Mouse (Mus musculus) liver, embryonic 11.5 days (tissue): ENCODE results near the gene Etv5. TPM values are rescaled to one million over a fixed set of nuclear protein-coding genes. Genes with fewer than 3 reads are reported as not detected.

Source experiments
- ATAC-seq: fragments of 200-750 bp; cut with Nextera tagmentation; replicated peaks from 2 replicates; pipeline ENCODE4 v1.8.0; 2017; ENCODE audit warnings: moderate number of reproducible peaks, mild to moderate bottlenecking, moderate TSS enrichment, moderate library complexity; ENCODE audit not compliant: low FRiP score
- DNase-seq: peaks from one replicate; pipeline ENCODE4 v3.0.0-alpha.2; 2017; ENCODE audit warnings: low spot score
- H3K27ac ChIP-seq: fragments of 300-500 bp; sonication (generic); 2 replicates; pipeline ENCODE4 v1.5.1; 2014; ENCODE audit warnings: mild to moderate bottlenecking, low read depth, low read length, control low read depth
- H3K27me3 ChIP-seq: fragments of 300-500 bp; sonication (generic); replicated peaks from 2 replicates; pipeline ENCODE4 v1.6.1; 2014; ENCODE audit warnings: low read length, mixed read lengths; ENCODE audit not compliant: control insufficient read depth, insufficient read depth
- H3K36me3 ChIP-seq: fragments of 300-500 bp; sonication (generic); 2 replicates; pipeline ENCODE4 v1.6.1; 2014; ENCODE audit warnings: mild to moderate bottlenecking, low read length, moderate library complexity, mixed read lengths; ENCODE audit not compliant: control insufficient read depth, insufficient read depth
- H3K4me1 ChIP-seq: fragments of 300-500 bp; sonication (generic); replicated peaks from 2 replicates; pipeline ENCODE4 v1.6.1; 2014; ENCODE audit warnings: low read length, mixed read lengths; ENCODE audit not compliant: control insufficient read depth, insufficient read depth
- H3K4me2 ChIP-seq: fragments of 300-500 bp; sonication (generic); 2 replicates; pipeline ENCODE4 v1.6.1; 2014; ENCODE audit warnings: mild to moderate bottlenecking, control low read depth, moderate library complexity
- H3K4me3 ChIP-seq: fragments of 300-500 bp; sonication (generic); 2 replicates; pipeline ENCODE4 v1.5.1; 2014; ENCODE audit warnings: low read depth, low read length, control low read depth
- H3K9ac ChIP-seq: fragments of 300-500 bp; sonication (generic); 2 replicates; pipeline ENCODE4 v1.6.1; 2014; ENCODE audit warnings: low read depth, low read length, control low read depth
- H3K9me3 ChIP-seq: fragments of 300-500 bp; sonication (generic); 2 replicates; pipeline ENCODE4 v1.6.1; 2016; ENCODE audit warnings: low read length, inconsistent platforms, mixed read lengths; ENCODE audit not compliant: control insufficient read depth
- WGBS: fragments of 180-500 bp; shearing (Covaris S2); extraction: QIAGEN DNeasy Blood & Tissue Kit; methylation state at CpG from one replicate; pipeline ENCODE4 v1.1.7; 2014; 5-methylcytosine and 5-hydroxymethylcytosine counted together
- polyA plus RNA-seq: library from polyadenylated mRNA; unstranded; fragments of >200 nt; fragmentation: Nextera tagmentation; extraction: Ambion mirVana; gene quantifications from 2 replicates; pipeline ENCODE4 v1.2.1, GENCODE M21; 2014

Etv5 gene
- polyA plus RNA-seq, 1 experiment from 2014 or later: 16.1 TPM

DNA sequence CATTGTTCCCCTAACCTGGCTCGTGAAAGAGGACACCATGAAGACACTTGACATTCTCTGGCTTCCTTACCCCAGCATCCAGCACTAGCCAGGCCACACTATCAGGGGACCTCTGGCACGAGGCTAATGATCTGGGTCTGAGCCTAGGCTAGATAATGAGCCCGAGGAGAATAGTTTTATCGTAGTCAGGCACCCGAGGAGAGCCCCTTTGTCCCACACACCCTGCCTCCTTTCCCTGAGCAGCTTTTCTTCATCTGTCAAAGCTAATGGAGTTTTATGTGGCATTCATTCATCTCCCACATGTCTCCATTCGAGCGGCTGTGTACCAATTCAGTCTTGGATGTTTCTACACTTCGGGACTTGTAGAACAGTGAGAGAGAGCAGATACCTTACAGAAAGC, 59.5 kb downstream of the Etv5 start:
- WGBS: 62% methylated on average over 8 of the region's 8 CpGs
- ATAC-seq: no peak

DNA sequence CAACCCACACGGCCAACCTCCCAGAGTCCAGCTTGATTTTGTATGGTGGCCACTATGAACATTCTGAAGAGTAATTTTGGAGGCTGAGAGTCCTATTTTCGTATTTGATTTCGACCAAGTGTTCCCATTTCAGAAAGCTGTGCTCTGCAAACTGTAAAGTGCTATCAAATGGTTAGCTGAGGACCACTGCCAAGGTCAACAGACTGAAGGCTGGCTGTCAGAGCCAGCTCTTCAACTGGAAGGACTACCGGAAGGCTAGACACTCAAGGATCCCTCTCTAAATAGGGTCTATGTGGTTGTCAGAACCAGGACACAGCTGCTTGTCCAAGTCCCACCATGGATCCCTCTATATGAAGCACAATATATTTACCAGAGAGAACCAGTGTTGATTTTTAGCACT, 60.2 kb downstream of the Etv5 start:
- no peak overlapping the region for H3K4me3 ChIP-seq
- ATAC-seq (no peak), DNase-seq (no peak)
- H3K4me2 ChIP-seq: no peak overlapping the region
- H3K9ac ChIP-seq: no peak overlapping the region
- H3K27me3 ChIP-seq: no peaks in the 10 kb centered on the region
- 85% methylated on average over 4 of the region's 4 CpGs for WGBS
- no peaks in the 10 kb centered on the region for H3K4me1 ChIP-seq
- no peaks in the 10 kb centered on the region for H3K9me3 ChIP-seq
- 0 out of 2 replicates have a peak, but pooled peaks cover 2% of the 10 kb centered on the region for H3K36me3 ChIP-seq
- H3K27ac ChIP-seq: no peak overlapping the region

More for the DNA sequence above, 59.5 kb downstream of the Etv5 start:
- Histone ChIP-seq H3K27ac (no peak overlapping the region), H3K9ac (no peak overlapping the region), H3K27me3 (no peaks in the 10 kb centered on the region), H3K4me2 (no peak overlapping the region), H3K9me3 (no peaks in the 10 kb centered on the region), H3K4me1 (no peaks in the 10 kb centered on the region), H3K4me3 (no peak overlapping the region), H3K36me3 (0 out of 2 replicates have a peak, but pooled peaks cover 2% of the 10 kb centered on the region)
- no peak for DNase-seq

GRCm38 (mm10) chr16:22377714-22378113, 61.8 kb downstream of the Etv5 start:
- no peak overlapping the region for H3K4me2 ChIP-seq
- no peak for ATAC-seq
- 53% methylated on average over 3 of the region's 3 CpGs for WGBS
- no peak for DNase-seq
- no peaks in the 10 kb centered on the region for H3K9me3 ChIP-seq
- H3K4me3 ChIP-seq: no peak overlapping the region
- H3K9ac ChIP-seq: no peak overlapping the region
- no peaks in the 10 kb centered on the region; the same call in 1 of the 2 replicates for H3K4me1 ChIP-seq
- no peaks in the 10 kb centered on the region for H3K27me3 ChIP-seq
- no peaks in the 10 kb centered on the region for H3K36me3 ChIP-seq
- no peak overlapping the region for H3K27ac ChIP-seq

DNA sequence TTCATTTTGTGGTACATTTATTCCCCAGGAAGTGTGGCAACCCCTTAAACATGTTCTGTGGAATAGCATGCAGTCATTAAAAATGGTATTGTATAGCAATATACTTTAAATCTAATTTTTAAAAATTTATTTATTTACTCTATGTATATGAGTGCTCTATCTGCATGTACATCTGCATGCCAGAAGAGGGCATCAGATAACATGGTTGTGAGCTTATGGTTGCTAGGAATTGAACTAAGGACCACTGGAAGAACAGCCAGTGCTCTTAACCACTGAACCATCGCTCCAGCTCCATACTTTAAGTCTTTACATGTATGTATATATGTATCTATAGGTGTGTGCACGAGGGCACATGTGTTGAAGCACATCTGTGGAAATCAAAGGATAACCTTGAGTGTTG, 64.6 kb downstream of the Etv5 start:
- Histone ChIP-seq H3K36me3 (no peaks in the 10 kb centered on the region), H3K27ac (no peak overlapping the region)
- 65% methylated on average over 2 of the region's 2 CpGs for WGBS

GRCm38 (mm10) chr16:22372701-22373124, 66.8 kb downstream of the Etv5 start:
- 28% methylated on average over 10 of the region's 10 CpGs for WGBS
- H3K27ac ChIP-seq: no peak overlapping the region
- H3K4me1 ChIP-seq: no peaks in the 10 kb centered on the region; the same call in none of the 2 replicates
- H3K4me2 ChIP-seq: no peak overlapping the region
- no peak for ATAC-seq
- H3K9ac ChIP-seq: no peak overlapping the region
- no peaks in the 10 kb centered on the region for H3K27me3 ChIP-seq
- DNase-seq: no peak
- no peaks in the 10 kb centered on the region for H3K36me3 ChIP-seq
- no peaks in the 10 kb centered on the region for H3K9me3 ChIP-seq
- H3K4me3 ChIP-seq: no peak overlapping the region

More for the DNA sequence above, 64.6 kb downstream of the Etv5 start:
- Histone ChIP-seq H3K9me3 (no peaks in the 10 kb centered on the region), H3K27me3 (no peaks in the 10 kb centered on the region), H3K4me2 (no peak overlapping the region), H3K4me3 (no peak overlapping the region), H3K9ac (no peak overlapping the region), H3K4me1 (no peaks in the 10 kb centered on the region; the same call in none of the 2 replicates)
- DNase-seq (no peak), ATAC-seq (no peak)

GRCm38 (mm10) chr16:22372225-22372624, 67.3 kb downstream of the Etv5 start:
- H3K27me3 ChIP-seq: no peaks in the 10 kb centered on the region
- DNase-seq (no peak), ATAC-seq (no peak)
- no peak overlapping the region for H3K4me2 ChIP-seq
- no peaks in the 10 kb centered on the region; the same call in none of the 2 replicates for H3K4me1 ChIP-seq
- H3K27ac ChIP-seq: no peak overlapping the region
- no peak overlapping the region for H3K4me3 ChIP-seq
- no peaks in the 10 kb centered on the region for H3K9me3 ChIP-seq
- H3K9ac ChIP-seq: no peak overlapping the region
- H3K36me3 ChIP-seq: no peaks in the 10 kb centered on the region
- 61% methylated on average over 1 of the region's 1 CpGs for WGBS

GRCm38 (mm10) chr16:22367099-22367498, 72.4 kb downstream of the Etv5 start:
- Histone ChIP-seq H3K36me3 (no peaks in the 10 kb centered on the region), H3K4me3 (no peak overlapping the region), H3K9me3 (no peaks in the 10 kb centered on the region), H3K4me2 (no peak overlapping the region), H3K4me1 (no peaks in the 10 kb centered on the region), H3K27me3 (no peaks in the 10 kb centered on the region), H3K9ac (no peak overlapping the region), H3K27ac (no peak overlapping the region)
- 72% methylated on average over 7 of the region's 7 CpGs for WGBS
- DNase-seq: no peak
- no peak for ATAC-seq

DNA sequence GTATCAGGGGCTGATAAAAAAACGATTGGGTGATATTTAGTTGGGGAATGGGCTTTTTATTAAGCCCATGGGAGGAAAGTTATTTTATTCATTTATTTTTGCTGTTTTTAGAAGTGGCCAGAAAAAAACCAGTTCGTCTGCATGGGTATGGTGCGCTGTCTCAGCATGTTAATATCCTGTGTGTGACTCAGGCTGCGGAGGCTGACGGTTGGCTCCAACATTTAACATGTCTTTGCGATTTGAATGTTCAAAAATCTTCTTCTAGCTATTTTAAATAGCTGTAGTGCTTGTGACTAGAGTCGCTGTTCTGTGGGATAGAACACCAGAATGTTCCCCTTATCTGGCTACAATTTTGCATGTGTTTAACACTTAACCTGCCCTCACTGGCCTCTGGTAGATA, 73.5 kb downstream of the Etv5 start:
- Histone ChIP-seq H3K9me3 (no peaks in the 10 kb centered on the region), H3K27me3 (no peaks in the 10 kb centered on the region), H3K4me1 (no peaks in the 10 kb centered on the region), H3K36me3 (no peaks in the 10 kb centered on the region), H3K27ac (no peak overlapping the region), H3K4me2 (no peak overlapping the region), H3K4me3 (no peak overlapping the region), H3K9ac (no peak overlapping the region)
- DNase-seq (no peak), ATAC-seq (no peak)
- WGBS: 72% methylated on average over 7 of the region's 7 CpGs

DNA sequence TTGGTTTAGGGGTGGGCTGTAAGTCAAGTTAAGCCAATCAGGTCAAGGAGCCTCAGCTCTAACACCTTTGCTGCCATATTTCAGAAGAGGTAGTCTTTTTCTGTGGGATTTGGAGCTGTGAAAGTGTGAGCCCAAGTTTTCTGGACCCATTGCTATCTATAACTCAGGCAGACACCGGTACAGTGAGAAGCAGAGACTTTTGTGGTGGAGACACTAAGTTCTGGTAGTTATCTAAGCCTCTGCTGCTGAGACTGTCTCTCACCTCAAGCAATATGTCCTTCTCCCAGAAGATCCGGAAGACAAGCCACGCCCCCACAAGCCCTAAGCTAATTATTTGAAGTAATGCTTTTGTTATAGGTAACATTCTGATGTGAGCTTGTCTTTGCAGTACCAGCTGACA, 73.9 kb downstream of the Etv5 start:
- no peaks in the 10 kb centered on the region for H3K36me3 ChIP-seq
- no peak overlapping the region for H3K9ac ChIP-seq

More for the DNA sequence above, 73.9 kb downstream of the Etv5 start:
- Histone ChIP-seq H3K9me3 (no peaks in the 10 kb centered on the region), H3K27me3 (no peaks in the 10 kb centered on the region), H3K4me1 (no peaks in the 10 kb centered on the region), H3K4me2 (no peak overlapping the region), H3K4me3 (no peak overlapping the region), H3K27ac (no peak overlapping the region)
- DNase-seq (no peak), ATAC-seq (no peak)
- WGBS: 42% methylated on average over 3 of the region's 3 CpGs
